Mouse (Mus musculus) testis, adult 2 months (tissue): Measurements from ENCODE around the gene Wrnip1. TPM values are rescaled to one million over a fixed set of nuclear protein-coding genes. Genes with fewer than 3 reads are reported as not detected.

Experiments used
- H3K27ac ChIP-seq: fragments of 200-500 bp; 2 replicates; pipeline ENCODE4 v1.5.1; 2012; ENCODE audit warnings: low read depth, low read length; ENCODE audit not compliant: control insufficient read depth, insufficient read depth
- H3K27me3 ChIP-seq: fragments of 200-500 bp; 2 replicates; pipeline ENCODE4 v1.6.1; 2012; ENCODE audit warnings: mild to moderate bottlenecking, low read length, moderate library complexity; ENCODE audit not compliant: control insufficient read depth, insufficient read depth
- H3K36me3 ChIP-seq: fragments of 200-500 bp; 2 replicates; pipeline ENCODE4 v1.6.1; 2012; ENCODE audit warnings: mild to moderate bottlenecking, low read length; ENCODE audit not compliant: control insufficient read depth, insufficient read depth
- H3K4me1 ChIP-seq: fragments of 200-500 bp; 2 replicates; pipeline ENCODE4 v1.6.1; 2012; ENCODE audit warnings: low read length; ENCODE audit not compliant: control insufficient read depth, insufficient read depth
- H3K4me3 ChIP-seq: fragments of 200-500 bp; 2 replicates; pipeline ENCODE4 v1.5.1; 2012; ENCODE audit warnings: low read depth, mild to moderate bottlenecking, low read length, moderate library complexity, mixed read lengths; ENCODE audit not compliant: control insufficient read depth
- CTCF ChIP-seq: fragments of 200-500 bp; IDR thresholded peaks from 2 replicates; pipeline ENCODE4 v1.5.1; 2012; ENCODE audit warnings: low read depth, mild to moderate bottlenecking, inconsistent platforms, low read length, moderate library complexity; ENCODE audit not compliant: control insufficient read depth, insufficient read depth, insufficient replicate concordance
- POLR2A ChIP-seq: fragments of 200-500 bp; IDR thresholded peaks from 2 replicates; pipeline ENCODE4 v1.6.1; 2012; ENCODE audit warnings: low read depth, mild to moderate bottlenecking, inconsistent platforms, low read length, moderate library complexity; ENCODE audit not compliant: control insufficient read depth
- polyA plus RNA-seq: library from polyadenylated mRNA; depleted of rRNA; stranded (reverse); fragments of >200 nt; gene quantifications from 2 replicates; pipeline ENCODE4 v1.2.3, GENCODE M21; 2012; rRNA removed

Gene Wrnip1
- polyA plus RNA-seq, 1 experiment: 6.5 TPM

DNA sequence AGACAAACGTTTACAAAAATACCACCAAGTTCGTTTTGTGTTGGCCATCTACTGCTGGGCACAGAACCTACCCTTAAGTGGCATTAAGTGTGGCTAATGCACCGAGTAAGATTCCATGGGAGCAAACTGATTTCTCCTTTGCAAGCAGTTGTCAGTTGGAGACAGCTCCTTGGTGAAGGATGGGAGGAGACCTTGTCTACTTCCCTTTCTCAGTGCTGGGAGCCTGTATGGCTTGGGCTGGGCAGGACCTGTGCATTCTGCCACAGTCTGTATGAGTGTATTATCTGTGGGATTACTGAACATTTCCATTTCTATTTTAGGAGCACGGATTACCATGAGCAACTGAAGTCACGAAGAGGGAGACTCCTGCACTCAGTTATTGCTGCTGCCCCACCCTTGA, 67.0 kb downstream of the Wrnip1 start:
- no peak overlapping the region for H3K4me3 ChIP-seq
- TF ChIP-seq POLR2A: no peak
- TF ChIP-seq CTCF: no peak
- no peaks in the 10 kb centered on the region for H3K4me1 ChIP-seq
- H3K36me3 ChIP-seq: no peaks in the 10 kb centered on the region
- no peaks in the 10 kb centered on the region for H3K27me3 ChIP-seq
- no peak overlapping the region for H3K27ac ChIP-seq

Other genes starting within 250 kb of the Wrnip1 start
- 0.56 and 0.60 TPM in 2 replicates for gene Mylk4, start 18.1 kb upstream of the Wrnip1 start, polyA plus RNA-seq
- not detected in 2 replicates for gene D930007J09Rik, start 811 bp downstream of the Wrnip1 start, polyA plus RNA-seq
- gene Serpinb1a, start 49.1 kb downstream of the Wrnip1 start, polyA plus RNA-seq: 1.3 and 2.1 TPM in 2 replicates
- gene Serpinb1c, start 96.2 kb downstream of the Wrnip1 start, polyA plus RNA-seq: not detected in 2 replicates
- 0.83 and 0.87 TPM in 2 replicates for gene Serpinb6b, start 163.2 kb downstream of the Wrnip1 start, polyA plus RNA-seq
- gene Serpinb9, start 201.2 kb downstream of the Wrnip1 start, polyA plus RNA-seq: 2.1 and 2.4 TPM in 2 replicates
- 0.17 and 0.29 TPM in 2 replicates for gene Serpinb9b, start 225.4 kb downstream of the Wrnip1 start, polyA plus RNA-seq